Mouse (Mus musculus) embryo, embryonic 10 days (tissue): ENCODE measurements at regions not wholly inside any gene's neighbourhood (a gene's known extent, or its start where the extent isn't known, plus 50 kb on each side); places are given as distances from the start of the nearest gene placed in this dataset.

ENCODE experiments used
- DNase-seq: peaks from one replicate; pipeline ENCODE4 v3.0.0-alpha.2; 2015; ENCODE audit warnings: low spot score

DNA sequence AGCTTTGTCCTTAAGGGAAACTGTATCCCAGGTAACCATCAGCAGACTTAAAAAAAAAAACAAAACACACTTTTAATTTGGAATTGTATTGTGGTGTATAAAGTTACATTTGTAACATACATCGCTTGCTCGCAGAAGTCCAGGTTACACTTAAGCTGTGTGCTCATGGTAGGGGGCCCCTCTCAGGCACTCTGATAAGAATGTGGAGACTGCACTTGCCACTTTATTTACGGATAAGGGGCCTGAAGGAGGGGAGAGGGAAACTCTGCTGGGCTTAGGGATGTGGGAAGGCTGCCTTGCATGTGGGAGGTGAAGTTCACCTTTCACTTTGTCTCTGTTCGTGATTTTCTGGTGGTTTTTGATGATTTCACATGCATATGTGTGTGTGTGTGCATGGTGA lies 58.7 kb downstream of the Ccdc185 start:
- no peak for DNase-seq

DNA sequence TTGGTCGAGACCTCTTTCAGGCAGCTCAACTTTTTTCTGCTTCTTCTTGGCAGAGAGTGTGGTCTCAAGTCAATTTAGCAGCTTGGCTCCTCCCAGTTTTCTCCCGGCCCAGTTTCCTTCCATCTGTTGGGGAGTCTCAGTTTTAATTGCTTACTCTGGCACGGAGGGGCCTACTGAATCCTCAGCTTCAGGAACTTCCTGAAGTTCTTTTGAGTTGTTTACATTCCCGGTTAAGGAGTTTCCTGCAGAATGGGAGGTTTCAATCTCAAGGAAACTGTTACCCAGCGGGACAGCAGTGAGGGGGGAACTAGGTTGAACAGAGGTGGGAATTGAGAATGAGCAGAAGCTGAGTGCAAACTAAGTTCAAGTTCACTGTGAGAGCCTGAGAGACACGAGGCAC lies 59.2 kb downstream of the Ccdc185 start:
- no peak for DNase-seq

DNA sequence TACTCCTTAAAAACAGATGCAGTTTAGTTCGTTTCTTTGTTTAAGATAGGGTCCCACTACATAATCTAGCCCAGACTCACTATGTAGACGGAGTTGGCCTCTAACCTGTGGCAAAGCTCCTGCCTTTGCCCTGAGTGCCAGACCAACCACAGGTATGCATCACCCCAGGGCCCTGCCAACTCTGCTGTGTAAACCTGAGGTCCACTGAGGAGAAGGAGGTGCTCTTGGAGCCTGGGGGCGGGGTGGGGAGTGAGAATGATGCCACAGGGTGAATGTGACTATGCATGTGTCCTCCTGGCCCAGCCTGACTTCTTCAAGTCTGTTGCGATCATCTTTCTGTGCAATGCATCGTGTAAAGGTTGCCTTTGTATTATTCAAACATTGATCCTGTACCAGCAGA lies 61.8 kb downstream of the Ccdc185 start:
- DNase-seq: no peak

DNA sequence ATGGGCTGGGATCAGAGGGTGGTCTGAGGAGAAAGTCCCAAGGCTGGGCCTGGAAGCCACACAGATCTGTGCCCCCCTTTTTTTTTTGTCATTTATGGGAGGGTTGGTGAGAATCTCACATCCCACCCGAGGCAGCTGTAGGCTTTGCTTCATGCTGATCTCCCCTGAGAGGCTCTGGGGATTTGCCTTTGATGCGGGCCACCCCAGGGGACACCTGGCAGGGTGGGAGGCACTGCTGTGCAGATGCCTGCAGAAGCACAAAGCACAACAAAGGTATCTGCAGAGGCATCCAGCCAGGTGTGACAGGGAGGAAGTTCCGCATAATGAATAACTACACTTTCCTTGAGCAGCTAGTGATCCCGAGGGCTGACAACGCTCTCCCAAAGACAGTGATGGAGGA lies 62.7 kb downstream of the Ccdc185 start:
- DNase-seq: no peak

DNA sequence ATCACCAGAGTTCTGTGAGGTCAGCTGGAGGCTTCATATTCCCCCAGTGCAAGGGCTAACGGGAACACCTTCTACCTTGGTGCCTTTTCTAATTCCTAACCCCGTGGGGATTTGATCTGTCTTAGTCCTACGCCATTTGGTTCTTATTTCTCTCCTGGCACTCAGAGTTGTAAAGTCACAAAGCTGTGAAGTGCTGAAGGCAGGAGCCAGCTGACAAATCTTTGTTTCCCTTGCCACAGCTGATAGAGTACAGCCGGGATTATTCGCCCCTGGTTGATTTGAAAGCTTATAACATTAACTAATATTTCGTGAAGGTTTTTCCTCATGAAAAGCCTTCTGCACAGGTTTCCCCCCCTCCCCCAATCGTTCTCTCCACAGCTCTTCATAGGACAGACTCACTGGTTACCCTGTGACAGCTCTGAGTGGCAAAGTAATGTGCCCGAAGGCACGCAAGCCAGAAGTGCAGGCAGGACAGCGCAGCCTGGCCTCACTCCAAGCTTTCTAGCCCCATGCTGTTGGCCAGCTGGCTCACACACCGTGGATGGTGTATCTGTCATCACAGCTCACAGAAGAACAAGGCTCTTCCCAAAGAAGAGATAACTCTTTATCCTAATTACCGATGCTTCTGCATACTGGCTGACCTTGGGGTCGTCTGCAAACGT lies 66.3 kb downstream of the Ccdc185 start:
- DNase-seq: peak; percentile 21
